Mouse (Mus musculus): ENCODE data around the gene Rbfox1.

Rbfox1 gene

GRCm38 (mm10) chr16:6232966-6233365, 347.8 kb downstream of the Rbfox1 start:
- no peak for DNase-seq (ENCODE audit: low spot score)

DNA sequence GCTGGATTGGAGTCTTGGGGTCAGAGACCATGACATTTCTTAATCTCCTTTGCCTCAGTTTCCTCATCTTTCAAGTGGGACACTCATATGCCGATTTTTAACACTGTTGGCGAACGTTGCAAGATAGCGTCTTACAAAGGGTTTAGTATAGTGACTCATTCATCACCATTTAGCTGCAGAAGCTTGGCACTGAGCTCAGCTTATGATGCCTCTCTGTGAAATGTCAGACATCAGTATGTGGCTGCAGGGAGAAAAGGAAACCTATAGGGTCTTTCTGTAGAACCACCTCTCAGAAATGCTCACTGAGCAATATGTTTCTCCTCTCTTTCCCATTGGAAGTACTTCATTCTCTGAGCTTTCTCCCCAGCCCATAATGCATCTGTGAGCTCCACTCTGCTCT, 356.2 kb downstream of the Rbfox1 start:
- DNase-seq (ENCODE audit: low spot score): no peak

DNA sequence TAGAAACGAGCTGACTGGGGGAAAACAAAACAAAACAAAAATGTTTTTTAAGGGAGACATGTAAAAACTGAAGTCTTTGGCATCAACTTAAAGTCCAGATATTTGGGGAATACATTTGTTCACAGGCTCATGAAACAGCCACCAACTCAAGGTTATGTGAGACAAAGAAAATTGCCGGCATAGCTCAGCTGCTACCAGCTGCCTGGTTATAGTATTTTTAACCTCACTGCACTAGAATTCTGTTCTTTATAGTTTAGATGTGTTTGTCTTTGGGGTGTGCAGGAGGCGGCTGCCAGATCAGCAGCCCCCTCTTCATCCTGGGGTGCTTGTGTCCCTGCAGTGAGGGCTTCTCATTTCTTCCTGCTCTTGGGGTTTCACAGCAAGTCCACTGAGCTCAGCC, 357.3 kb downstream of the Rbfox1 start:
- no peak for DNase-seq (ENCODE audit: low spot score)

DNA sequence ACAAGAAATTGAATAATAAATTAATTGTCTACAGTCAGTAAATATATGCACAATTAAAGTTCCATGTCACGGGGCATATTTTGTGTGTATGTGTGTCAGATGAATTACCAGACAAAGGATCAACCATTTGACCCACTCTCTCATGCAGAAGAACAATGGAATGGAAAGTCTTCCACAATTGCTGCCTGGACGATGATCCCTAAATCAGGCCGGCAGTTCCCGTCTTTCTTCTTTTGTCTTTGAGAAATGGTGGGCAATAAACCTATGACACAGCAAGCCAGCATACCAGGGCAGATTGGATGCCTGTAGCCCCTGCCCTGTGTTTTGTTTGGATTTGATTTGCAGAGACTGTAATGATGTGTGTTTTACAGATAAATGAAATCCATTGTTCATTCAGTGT, 362.4 kb downstream of the Rbfox1 start:
- DNase-seq (ENCODE audit: low spot score): no peak

DNA sequence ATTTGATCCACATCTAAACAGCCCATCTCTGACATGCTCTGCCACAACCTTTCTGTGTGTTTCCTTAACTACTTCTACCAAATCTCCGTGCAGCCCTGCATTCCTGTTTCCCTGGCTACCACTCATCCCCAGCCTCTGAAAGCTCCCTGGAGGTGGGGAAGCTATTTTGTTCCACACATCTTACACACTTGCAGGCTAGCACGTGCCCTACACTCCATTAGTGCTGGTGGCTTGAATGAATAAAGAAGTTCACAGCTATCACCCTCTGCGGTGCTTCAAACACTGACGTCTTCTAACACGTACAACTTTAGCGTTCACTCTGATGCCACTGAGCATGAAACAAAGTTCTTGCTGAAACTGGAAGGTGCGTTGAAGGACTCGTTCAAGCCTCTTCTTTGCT, 379.4 kb downstream of the Rbfox1 start:
- DNase-seq (ENCODE audit: low spot score): no peak

DNA sequence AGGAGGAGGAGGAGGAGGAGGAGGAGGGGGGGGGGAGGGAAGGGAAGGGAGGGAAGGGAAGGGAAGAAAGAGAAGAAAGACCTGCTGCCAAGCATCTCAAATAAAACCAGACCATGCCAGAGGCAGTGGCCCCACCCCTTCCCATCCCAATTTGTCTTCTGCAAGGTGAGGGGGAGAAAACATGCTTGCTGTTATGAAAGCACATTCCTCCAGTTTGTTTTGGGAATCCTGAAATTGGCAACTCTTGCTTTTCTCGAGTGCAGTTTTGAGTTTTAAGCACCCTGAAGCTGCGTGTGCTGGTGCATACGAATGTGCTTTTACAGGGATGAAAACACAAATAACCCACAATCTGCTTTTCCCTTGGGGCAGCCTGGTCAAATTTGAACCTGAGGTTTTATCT, 380.5 kb downstream of the Rbfox1 start:
- no peak for DNase-seq (ENCODE audit: low spot score)

DNA sequence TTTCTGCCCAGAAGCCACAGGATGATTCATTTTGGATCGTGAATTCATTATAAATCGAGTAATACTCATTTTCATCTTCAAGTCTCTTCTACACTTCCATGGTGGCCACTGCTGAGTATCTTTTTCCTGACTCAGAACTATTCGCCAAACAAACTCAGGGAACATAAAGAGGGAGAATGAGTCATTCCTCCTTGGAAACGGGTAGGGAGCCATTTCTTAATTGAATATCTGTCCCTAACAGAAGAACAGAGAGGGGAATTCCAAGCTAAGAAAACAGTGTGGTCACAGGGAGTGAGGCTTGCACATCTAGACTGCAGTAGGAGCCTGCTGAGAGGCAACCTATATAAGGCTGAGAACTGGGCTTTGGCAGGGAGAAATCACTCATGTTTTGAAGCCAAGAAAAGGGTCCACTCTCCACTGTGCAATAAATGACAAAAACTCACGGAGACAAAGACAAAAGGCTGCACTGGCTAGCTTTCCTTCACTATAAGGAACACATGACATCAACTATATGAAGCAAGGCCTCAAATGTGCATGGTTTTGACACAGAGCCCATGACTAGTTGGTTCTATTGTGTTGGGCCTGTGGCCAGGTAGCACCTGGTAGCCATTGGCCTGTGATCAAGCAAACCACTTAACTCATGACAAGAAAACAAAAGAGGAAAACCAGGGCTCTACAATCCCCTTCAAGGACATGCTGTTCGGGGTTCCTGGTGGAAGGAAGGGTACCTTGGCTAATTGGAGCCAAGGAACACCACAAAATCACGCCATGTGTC, 386.6 kb downstream of the Rbfox1 start:
- DNase-seq (ENCODE audit: low spot score): no peak

- DNase-seq (ENCODE audit: low spot score): no peak
These were observed 398.3 kb downstream of the Rbfox1 start for GRCm38 (mm10) chr16:6283496-6283895.

DNA sequence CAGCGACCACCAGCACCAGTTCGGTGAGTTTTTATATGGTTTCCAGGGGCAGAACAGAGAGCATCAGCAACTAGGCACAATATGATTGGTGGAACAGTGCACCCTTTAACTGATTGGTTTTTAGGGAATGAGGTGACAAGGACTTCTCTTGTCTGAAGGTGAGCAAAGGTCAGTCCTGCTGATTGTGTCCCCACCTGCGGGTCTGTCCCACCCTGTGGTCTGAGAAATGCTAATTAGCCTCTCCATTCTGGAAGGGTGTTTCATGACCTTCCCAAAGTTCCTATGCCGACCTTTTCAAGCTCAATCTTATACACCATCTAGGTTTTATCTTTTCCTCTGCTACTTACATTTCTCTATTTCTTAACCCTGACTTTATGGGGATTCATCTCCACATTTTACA, 399.2 kb downstream of the Rbfox1 start:
- no peak for DNase-seq (ENCODE audit: low spot score)

DNA sequence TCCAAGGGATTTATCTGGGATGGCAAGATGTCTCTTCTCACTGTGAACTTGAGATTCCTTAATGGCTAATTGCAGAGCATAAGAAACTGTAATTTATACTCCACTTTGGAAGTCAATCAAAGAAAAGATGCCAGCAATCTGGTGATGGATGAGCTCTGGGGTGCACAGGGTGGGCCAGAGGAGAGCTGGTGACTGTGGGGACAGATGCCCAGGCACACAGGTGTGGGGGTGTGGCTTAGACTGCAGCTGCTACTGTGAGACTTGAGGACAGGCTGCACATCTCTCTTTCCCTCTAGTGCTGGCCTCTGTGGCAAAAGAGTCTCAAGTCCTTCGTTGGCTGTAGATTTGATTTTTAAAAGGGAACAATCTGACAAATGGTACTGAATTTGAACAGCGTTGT, 402.5 kb downstream of the Rbfox1 start:
- no peak for DNase-seq (ENCODE audit: low spot score)

GRCm38 (mm10) chr16:6300112-6300511, 415.0 kb downstream of the Rbfox1 start:
- DNase-seq (ENCODE audit: low spot score): no peak

DNA sequence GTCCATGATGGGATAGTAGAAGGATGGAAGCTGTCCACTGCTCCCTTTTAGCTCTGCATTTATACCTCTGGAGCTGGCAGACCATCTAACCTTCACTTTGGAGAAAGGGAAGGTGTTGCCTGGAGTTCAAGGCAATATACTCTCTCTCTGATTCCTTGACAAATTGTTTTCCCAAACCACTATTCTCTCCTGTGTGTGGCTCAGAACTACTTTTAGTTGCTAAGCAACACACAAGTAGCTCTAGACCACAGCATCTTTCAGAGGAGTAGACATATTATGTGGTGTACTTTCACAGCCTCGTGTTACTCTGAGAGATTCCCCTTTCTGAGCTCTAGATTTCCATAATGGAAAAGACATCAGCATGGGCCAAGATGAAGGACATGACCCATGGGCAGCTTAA, 417.9 kb downstream of the Rbfox1 start:
- DNase-seq (ENCODE audit: low spot score): no peak

DNA sequence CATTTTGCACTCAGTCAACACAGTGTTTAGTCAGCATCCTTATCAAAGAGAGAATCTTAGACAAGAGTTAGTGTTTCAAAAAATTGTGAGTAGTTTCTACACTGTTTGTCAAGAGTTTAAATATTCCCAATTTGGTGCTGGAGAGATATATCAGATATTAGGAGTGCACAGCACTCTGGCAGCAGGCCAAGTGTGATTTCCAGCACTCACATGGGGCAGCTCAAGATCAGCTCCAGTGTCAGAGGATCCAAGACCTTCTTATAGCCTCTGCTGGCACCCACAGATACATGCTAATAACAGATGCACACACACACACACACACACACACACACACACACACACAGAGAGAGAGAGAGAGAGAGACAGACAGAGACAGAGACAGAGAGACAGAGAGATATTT, 424.8 kb downstream of the Rbfox1 start:
- DNase-seq (ENCODE audit: low spot score): no peak

DNA sequence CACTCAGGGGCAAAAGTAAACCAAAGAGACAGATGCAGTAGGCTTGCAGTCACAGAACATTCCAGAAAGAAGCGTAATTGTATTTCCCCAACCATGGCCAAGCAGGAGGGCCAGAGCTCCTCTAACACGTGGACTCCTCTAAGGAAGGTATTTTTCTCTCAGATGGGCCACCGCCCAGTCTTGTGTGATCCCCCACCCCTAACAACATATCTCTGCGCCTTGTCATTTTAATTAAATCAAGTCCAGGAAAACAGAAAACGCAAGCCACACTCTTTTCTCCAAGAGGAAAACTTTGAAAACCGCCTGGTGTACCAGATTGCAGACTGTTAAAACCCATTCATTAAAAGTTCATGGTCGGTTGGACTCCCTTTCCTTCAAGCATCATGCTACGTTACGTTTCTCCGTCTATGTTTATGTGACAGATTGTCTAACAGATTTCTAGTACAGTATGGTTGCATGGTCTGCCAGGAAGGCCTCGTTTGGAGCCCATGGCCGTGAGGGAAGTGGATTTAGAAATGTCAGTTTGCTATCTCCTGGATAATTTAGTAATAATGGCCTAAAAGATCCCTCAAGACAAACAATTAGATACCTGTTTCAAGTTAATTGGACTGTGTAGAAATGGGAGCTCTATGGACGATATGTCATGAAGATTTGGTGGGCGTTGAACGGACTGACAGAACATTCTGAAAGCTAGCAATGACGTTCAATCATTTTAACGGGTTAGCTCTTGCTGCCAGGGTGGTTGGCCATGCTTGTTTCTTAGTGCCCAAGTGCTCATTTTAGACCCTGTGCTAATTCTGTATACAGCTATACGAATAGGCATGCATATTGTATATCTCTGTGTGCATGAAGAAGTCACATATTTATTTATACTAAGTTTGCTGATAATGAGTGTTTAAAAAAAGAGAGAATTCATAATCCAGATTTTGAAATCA, 425.9 kb downstream of the Rbfox1 start:
- DNase-seq (ENCODE audit: low spot score): no peak

DNA sequence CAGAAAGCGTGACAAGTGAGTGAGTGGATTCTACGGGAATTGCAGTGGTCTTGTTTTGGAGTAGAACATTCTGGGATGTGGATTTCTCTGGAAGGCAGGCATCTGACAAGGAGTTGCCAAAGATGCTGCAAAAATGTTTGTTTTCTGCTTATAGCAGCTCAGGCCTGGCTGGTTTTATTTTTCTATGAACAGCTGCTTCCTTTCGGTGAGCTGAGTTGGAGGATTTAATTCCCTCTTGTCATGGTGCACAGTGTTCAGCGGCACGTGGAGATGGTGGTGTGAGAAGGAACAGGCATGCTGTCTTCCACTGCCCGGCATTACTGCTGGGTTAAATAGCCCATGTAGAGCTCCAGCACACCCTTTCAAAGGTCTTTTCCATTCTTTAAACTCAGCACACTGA, 428.5 kb downstream of the Rbfox1 start:
- DNase-seq (ENCODE audit: low spot score): no peak

DNA sequence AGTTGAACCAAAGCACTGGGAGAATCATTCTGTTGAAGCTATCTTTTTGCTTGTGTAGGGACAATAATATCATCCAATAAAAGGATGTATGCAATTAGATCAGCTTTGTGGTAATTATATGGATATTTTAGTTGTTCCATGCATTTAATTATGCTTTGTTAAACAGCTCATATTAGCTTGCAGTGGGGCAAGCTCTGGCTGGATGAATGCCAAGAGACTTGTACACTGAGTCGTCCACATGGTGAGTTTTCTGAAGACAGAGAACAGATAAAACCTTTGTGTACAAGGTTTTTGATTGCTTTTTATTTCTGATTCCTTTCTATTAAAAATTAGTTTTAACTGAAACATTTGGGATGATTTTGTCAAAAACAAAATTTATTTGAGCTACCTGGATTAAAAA, 439.7 kb downstream of the Rbfox1 start:
- DNase-seq (ENCODE audit: low spot score): no peak

GRCm38 (mm10) chr16:6331400-6331939, 446.3 kb downstream of the Rbfox1 start:
- DNase-seq (ENCODE audit: low spot score): no peak

DNA sequence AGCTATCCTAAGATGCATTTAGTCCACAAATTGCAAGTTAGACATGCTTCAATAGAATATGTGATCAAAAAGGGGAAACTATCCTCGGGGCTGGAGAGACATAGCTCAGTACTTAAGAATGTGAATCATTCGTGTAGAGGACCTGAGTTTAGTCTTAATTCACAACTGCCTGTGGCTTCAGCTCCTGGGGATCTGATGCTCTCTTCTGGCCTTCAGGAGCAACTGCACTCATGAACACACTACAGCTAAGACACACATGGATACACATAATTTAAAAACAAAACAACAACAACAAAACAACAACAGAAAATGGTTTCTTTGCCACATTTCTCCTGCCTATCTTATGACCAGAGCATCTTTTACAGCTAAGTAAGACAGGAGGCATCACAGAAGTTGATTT, 448.1 kb downstream of the Rbfox1 start:
- no peak for DNase-seq (ENCODE audit: low spot score)

DNA sequence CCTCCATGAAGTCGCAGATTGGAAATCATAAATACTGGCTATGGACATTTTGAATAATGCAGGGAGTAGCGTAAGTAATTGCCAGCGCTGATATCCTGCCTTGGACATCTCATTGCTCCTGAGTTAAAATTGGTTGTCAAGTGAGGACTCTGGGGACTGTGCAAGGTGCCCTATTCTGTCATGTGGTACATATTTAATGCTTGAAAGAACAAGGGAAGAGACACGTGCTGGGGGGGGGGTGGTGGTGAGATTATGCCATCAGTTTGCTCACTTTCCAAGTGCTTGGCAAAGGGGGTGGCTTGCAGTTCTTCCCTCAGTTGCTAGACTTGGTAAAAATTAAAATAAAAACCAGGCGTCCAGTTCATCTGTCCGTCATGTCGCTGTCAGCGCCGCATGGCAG, 462.9 kb downstream of the Rbfox1 start:
- no peak for DNase-seq (ENCODE audit: low spot score)

- DNase-seq (ENCODE audit: low spot score): no peak
These were observed 463.6 kb downstream of the Rbfox1 start for GRCm38 (mm10) chr16:6348581-6349241.

GRCm38 (mm10) chr16:6349381-6349780, 464.2 kb downstream of the Rbfox1 start:
- no peak for DNase-seq (ENCODE audit: low spot score)

DNA sequence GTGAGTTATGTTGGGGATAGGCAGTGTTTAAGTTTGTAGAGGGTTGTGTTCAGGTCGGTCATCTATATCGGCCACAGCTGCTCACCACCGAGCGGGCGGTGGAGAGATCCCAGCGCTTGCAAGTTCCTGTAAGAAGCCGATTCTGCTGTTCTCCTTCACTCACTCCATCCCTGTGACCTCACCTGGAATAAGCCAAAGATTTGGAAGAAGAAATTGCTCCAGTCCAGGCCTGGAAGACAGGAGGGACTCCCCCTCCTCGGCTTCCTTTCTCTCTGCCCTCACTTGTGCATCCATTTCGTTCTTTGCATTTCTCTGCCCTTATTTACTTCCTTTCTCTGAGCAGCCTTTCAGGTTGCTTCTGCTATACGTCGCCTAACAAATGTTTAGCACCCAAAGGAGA, 465.1 kb downstream of the Rbfox1 start:
- no peak for DNase-seq (ENCODE audit: low spot score)

- DNase-seq (ENCODE audit: low spot score): no peak
These were observed 468.0 kb downstream of the Rbfox1 start for GRCm38 (mm10) chr16:6353191-6353590.

All from urinary bladder, postnatal 10 days (tissue).